In genomic region chr4:44965736-44966135, GRCm38 (mm10) we compare ENCODE assay signal across 16 mouse cellular contexts.
"Had no signal": no experiment of that assay in that cellular context is flagged by ENCODE, and none has a peak within 500 bp of the region (broad histone marks: within the 10 kb centered on the region; RNA-seq: fewer than 3 reads in every experiment).

No protein-coding gene starts in this region.

- H3K36me3 ChIP-seq: liver, embryonic 15.5 days; lung, embryonic 15.5 days; midbrain, embryonic 13.5 days; midbrain, embryonic 15.5 days; neural tube, embryonic 12.5 days had no signal

- H3K9me3 ChIP-seq: liver, embryonic 15.5 days; lung, embryonic 15.5 days; megakaryocyte, embryonic 14.5 days; midbrain, embryonic 13.5 days; midbrain, embryonic 15.5 days; neural tube, embryonic 12.5 days had no signal

- H3K4me2 ChIP-seq: liver, embryonic 15.5 days; lung, embryonic 15.5 days; midbrain, embryonic 11.5 days; midbrain, embryonic 13.5 days; midbrain, embryonic 15.5 days; neural tube, embryonic 12.5 days had no signal

- H3K4me3 ChIP-seq: liver, embryonic 15.5 days; lung, embryonic 15.5 days; megakaryocyte, embryonic 14.5 days; midbrain, embryonic 13.5 days; midbrain, embryonic 15.5 days; neural tube, embryonic 12.5 days had no signal

- H3K4me1 ChIP-seq: liver, embryonic 15.5 days; lung, embryonic 15.5 days; midbrain, embryonic 13.5 days; midbrain, embryonic 15.5 days; neural tube, embryonic 12.5 days had no signal

- H3K27me3 ChIP-seq: liver, embryonic 15.5 days; lung, embryonic 15.5 days; midbrain, embryonic 13.5 days; midbrain, embryonic 15.5 days; neural tube, embryonic 12.5 days had no signal

- H3K27ac ChIP-seq: liver, embryonic 15.5 days; lung, embryonic 15.5 days; macrophage; midbrain, embryonic 13.5 days; midbrain, embryonic 15.5 days; neural tube, embryonic 12.5 days had no signal

- DNase-seq: liver, postnatal 0 days; lung, adult 2 months; lung, postnatal 14 days; lung, postnatal 36 days; right cerebral cortex, postnatal 14 days; thymus, adult 2 months; thymus, postnatal 25 days; thymus, postnatal 4 days had no signal

- H3K9ac ChIP-seq: liver, embryonic 15.5 days; liver, postnatal 0 days; lung, embryonic 15.5 days; midbrain, embryonic 13.5 days; midbrain, embryonic 15.5 days; neural tube, embryonic 12.5 days had no signal
